Mouse (Mus musculus): ENCODE data around the gene Wdr34.

The Wdr34 gene

DNA sequence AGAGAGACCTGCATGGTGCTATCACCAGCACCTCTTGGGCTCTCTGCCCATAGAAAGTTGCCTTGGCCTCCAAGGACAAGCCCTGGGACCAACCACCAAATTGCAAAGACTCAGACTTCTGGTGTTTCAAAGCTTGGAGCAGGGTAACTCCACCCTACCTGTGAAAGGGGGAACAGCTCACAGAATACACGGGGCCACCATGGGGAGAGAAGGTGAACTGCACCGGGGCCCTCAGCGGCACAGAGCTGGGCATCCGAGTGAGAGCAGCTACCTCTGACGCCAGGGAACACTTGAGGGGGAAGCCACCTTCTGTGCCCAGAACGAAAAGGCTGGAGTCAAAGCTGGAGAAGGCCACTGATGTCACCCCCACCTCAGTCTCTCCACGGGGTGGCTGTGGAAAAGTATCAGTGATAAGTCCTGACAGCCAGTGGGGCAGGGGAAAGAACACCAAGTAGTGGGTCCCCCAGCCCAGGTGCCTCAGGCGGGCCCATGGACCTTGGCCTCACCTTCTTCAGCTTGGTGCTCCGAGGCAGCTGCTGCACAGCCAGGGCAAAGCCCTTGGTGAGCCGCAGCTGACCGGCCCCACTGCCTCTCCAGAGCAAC lies 16.3 kb downstream of the Wdr34 start:
- peak; percentile 77 for DNase-seq (ENCODE audit: low read depth, low spot score)

DNA sequence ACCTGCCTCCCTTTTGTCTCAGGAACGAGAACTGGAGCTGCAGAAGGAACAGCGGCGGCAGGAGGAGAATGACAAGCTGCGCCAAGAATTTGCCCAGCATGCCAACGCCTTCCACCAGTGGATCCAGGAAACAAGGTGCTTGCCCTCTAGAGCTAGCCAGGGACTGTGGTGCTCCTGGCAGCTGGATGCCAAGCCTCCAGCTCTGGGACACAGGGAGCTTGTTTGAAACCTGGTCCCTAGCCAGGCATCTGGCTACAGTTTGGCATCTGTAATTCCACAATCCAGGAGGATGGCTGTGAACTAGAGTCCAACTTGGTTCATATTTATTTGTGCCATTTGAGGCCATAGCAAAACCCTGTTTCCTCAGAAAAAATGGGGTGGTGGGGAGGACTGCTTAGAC lies 21.7 kb downstream of the Wdr34 start:
- no peak for DNase-seq (ENCODE audit: low read depth, low spot score)

DNA sequence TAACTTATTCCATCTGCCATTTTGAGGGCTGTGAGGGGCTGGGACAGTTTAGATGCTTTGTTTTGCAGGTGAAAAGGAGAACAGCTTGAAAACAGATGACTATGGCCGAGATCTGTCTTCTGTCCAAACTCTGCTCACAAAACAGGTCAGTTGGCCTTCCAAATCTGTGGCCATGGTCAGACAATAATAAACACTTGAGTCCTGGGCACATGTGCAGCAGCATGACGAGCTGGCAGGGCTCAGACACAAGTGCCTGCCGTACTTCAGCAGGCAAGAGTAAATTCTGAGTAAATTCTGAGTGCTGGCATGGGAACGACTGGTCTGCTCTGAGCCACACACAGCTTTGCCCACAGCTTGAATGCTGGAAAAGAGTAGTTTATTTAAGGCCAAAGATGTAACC lies 23.2 kb downstream of the Wdr34 start:
- DNase-seq (ENCODE audit: low read depth, low spot score), result no peak

DNA sequence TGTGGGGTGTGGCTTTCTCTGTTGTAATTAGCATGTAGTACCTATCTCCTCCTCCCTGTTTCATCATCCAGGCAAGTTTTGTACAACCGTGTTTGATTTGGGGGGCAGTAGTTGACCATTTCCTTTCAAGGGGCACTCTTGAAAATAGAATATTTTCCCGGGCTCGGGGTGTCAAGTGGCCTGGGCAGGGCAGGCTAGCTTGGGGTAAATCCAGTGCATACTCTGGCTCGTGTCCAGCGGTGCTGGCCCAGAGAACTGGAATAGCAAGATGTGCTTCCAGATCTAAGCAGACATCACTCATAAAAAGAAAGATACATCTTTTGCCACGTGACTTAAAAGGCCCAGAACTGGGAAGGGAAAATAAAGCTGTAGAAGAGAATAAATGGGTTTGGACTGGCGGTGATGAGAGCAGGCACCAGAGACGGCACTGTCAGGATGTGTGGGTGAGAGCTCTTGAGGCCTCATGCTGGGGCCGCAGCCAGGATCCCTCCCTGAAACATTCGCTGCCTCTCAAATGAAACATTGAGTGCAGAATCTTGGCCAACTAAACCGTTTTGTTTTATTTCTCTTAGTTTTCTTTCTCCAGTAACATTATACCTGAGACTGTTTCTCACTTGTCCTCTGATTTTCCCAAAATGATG lies 34.2 kb downstream of the Wdr34 start:
- DNase-seq (ENCODE audit: low read depth, low spot score), result no peak

DNA sequence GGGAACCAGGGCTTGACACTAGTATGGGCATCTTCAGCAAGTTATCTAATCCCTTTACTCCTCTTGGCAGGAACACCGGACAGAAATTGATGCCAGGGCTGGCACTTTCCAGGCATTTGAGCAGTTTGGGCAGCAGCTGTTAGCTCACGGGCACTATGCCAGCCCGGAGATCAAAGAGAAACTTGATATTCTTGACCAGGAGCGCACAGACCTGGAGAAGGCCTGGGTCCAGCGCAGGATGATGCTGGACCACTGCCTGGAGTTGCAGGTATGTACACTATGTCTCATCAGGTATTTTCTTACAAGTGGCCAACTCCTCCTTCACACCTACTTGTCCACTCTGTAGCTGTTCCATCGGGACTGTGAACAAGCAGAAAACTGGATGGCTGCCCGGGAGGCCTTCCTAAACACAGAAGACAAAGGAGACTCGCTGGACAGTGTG lies 37.8 kb downstream of the Wdr34 start:
- no peak for DNase-seq (ENCODE audit: low read depth, low spot score)

DNA sequence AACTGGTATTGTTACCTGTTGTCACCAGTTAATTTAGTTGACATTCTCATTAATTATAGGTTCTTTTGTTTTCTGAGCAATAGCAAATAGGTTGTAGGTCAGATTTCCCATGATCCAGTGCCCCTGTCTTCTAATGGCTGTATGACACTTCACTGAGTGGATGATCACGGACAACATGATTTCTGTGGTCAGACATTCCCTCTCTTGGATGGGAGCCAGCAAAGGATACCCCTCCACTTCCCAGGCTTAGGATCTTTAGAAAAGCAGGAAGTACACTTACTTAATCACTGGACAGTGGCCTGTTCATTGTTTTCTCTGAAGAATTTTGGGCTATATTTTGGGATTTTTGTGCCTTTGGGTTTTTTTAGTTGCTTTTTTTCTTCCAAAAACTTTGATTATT lies 39.6 kb downstream of the Wdr34 start:
- DNase-seq (ENCODE audit: low read depth, low spot score), result no peak

DNA sequence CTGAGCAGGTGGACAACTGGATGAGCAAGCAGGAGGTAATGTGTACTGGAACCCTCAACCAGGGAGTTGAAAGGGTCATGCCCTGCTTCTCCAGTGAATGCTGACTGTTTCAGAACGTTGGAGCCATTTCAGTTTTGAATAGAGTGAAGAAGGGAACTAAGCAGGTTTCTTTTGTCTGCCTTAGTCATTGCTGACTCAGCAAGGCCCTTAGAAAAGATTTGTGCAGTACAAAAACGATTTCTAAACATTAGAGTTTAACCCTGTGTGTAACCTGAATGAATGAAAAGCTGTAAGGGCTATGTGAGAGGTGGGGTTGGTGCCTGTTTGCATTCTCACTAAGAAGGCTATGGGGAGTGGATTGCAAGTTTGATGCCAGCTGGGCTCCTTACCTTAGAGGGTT lies 56.7 kb downstream of the Wdr34 start:
- DNase-seq (ENCODE audit: low read depth, low spot score), result no peak

Measured in R1 (cell line).